Mouse (Mus musculus) retina, postnatal 1 day (tissue): ENCODE data around the gene Gm32742.

Experiments
- DNase-seq: peaks from one replicate; pipeline ENCODE4 v3.0.0-alpha.2; 2012

Gene Gm32742

GRCm38 (mm10) chr9:51165312-51166180 is at the start of gene Gm32742:
TSS of gene Gm32742 (minus strand) at chr9:51165517.
- DNase-seq = no peak

GRCm38 (mm10) chr9:51213729-51214237 is 48.5 kb upstream of the Gm32742 start:
- no peak for DNase-seq

GRCm38 (mm10) chr9:51213023-51213728 is 47.9 kb upstream of the Gm32742 start, which contains the start of gene Pou2af1:
TSS of gene Pou2af1 (plus strand) at chr9:51213708.
- no peak for DNase-seq

- DNase-seq = no peak
Observed at GRCm38 (mm10) chr9:51211191-51211590, 45.9 kb upstream of the Gm32742 start.

- DNase-seq = no peak
Observed at GRCm38 (mm10) chr9:51208974-51209332, 43.6 kb upstream of the Gm32742 start.

GRCm38 (mm10) chr9:51194790-51195189 is 29.5 kb upstream of the Gm32742 start:
- no peak for DNase-seq

GRCm38 (mm10) chr9:51190655-51191054 is 25.3 kb upstream of the Gm32742 start:
- no peak for DNase-seq

- DNase-seq = no peak
Observed at GRCm38 (mm10) chr9:51185871-51186270, 20.6 kb upstream of the Gm32742 start.

GRCm38 (mm10) chr9:51185386-51185785 is 20.1 kb upstream of the Gm32742 start:
- no peak for DNase-seq

- no peak for DNase-seq
Observed at GRCm38 (mm10) chr9:51182716-51183710, 17.7 kb upstream of the Gm32742 start.

- peak; percentile 48 for DNase-seq
Observed at GRCm38 (mm10) chr9:51180621-51181020, 15.3 kb upstream of the Gm32742 start.

- DNase-seq = no peak
Observed at GRCm38 (mm10) chr9:51178297-51178696, 13.0 kb upstream of the Gm32742 start.

- no peak for DNase-seq
Observed at GRCm38 (mm10) chr9:51175722-51176121, 10.4 kb upstream of the Gm32742 start.

GRCm38 (mm10) chr9:51174890-51175464 is 9.7 kb upstream of the Gm32742 start:
- no peak for DNase-seq

- DNase-seq = no peak
Observed at GRCm38 (mm10) chr9:51170298-51170697, 5.0 kb upstream of the Gm32742 start.

- no peak for DNase-seq
Observed at GRCm38 (mm10) chr9:51169133-51169532, 3.8 kb upstream of the Gm32742 start.

GRCm38 (mm10) chr9:51168698-51169097 is 3.4 kb upstream of the Gm32742 start:
- DNase-seq = no peak

GRCm38 (mm10) chr9:51167954-51168353 is 2.6 kb upstream of the Gm32742 start:
- no peak for DNase-seq

GRCm38 (mm10) chr9:51163989-51164388 is 1.3 kb downstream of the Gm32742 start:
- DNase-seq = no peak

- peak; percentile 86 for DNase-seq
Observed at GRCm38 (mm10) chr9:51161771-51162388, 3.4 kb downstream of the Gm32742 start.

GRCm38 (mm10) chr9:51152079-51152752 is 13.1 kb downstream of the Gm32742 start:
- peak; percentile 86 for DNase-seq
